Mouse (Mus musculus) cortical plate, adult 2 months (tissue): ENCODE data around the gene Znrf4.

Experiments
- CTCF ChIP-seq: fragments of 200-500 bp; IDR thresholded peaks from 2 replicates; pipeline ENCODE4 v1.5.1; 2011; ENCODE audit warnings: mild to moderate bottlenecking, control low read depth, low read length; ENCODE audit not compliant: insufficient read depth; ENCODE audit errors: extremely low read depth
- POLR2A ChIP-seq: fragments of 200-500 bp; IDR thresholded peaks from 2 replicates; pipeline ENCODE4 v1.6.1; 2011; ENCODE audit warnings: mild to moderate bottlenecking, low read length, control low read depth; ENCODE audit not compliant: insufficient read depth; ENCODE audit errors: extremely low read depth

- TF ChIP-seq POLR2A = no peak
- no peak for TF ChIP-seq CTCF
These were observed 47.9 kb downstream of the Znrf4 start for GRCm38 (mm10) chr17:56464345-56464744.
